Mouse (Mus musculus) spleen, adult 2 months (tissue): ENCODE data around the gene Tmod4. TPM values are rescaled to one million over a fixed set of nuclear protein-coding genes. Genes with fewer than 3 reads are reported as not detected.
"Not testable (repeated sequence)": the region's sequence is repeated elsewhere in the genome, so short reads cannot be mapped to it uniquely, and the experiment has no call there.

Experiments used
- DNase-seq, 2 experiments: peaks; one replicate each; pipeline versions ENCODE4 v3.0.0 to v3.0.0-alpha.2; 2012 to 2021; ENCODE audit warnings: low spot score in 2 of 2, low read depth in 1 of 2
- H3K27ac ChIP-seq: fragments of 200-500 bp; 2 replicates; pipeline ENCODE4 v1.5.1; 2012; ENCODE audit warnings: low read length, inconsistent platforms; ENCODE audit not compliant: insufficient read depth
- H3K27me3 ChIP-seq: fragments of 200-500 bp; 2 replicates; pipeline ENCODE4 v1.6.1; 2012; ENCODE audit warnings: mild to moderate bottlenecking, moderate library complexity, low read length, inconsistent platforms; ENCODE audit not compliant: control insufficient read depth, insufficient read depth
- H3K36me3 ChIP-seq: fragments of 200-500 bp; 2 replicates; pipeline ENCODE4 v1.6.1; 2012; ENCODE audit warnings: mild to moderate bottlenecking, low read length, inconsistent platforms; ENCODE audit not compliant: control insufficient read depth, insufficient read depth
- H3K4me1 ChIP-seq: fragments of 200-500 bp; 2 replicates; pipeline ENCODE4 v1.6.1; 2011; ENCODE audit warnings: inconsistent platforms; ENCODE audit not compliant: control insufficient read depth, insufficient read depth, insufficient read length
- H3K4me3 ChIP-seq: fragments of 200-500 bp; 2 replicates; pipeline ENCODE4 v1.5.1; 2011; ENCODE audit warnings: mild to moderate bottlenecking, inconsistent platforms; ENCODE audit not compliant: insufficient read depth, insufficient read length; ENCODE audit errors: extremely low read depth
- CTCF ChIP-seq: fragments of 200-500 bp; IDR thresholded peaks from 2 replicates; pipeline ENCODE4 v1.5.1; 2011; ENCODE audit warnings: mild to moderate bottlenecking, inconsistent platforms; ENCODE audit not compliant: insufficient read depth, insufficient read length, insufficient replicate concordance; ENCODE audit errors: extremely low read depth
- POLR2A ChIP-seq: fragments of 200-500 bp; IDR thresholded peaks from 2 replicates; pipeline ENCODE4 v1.6.1; 2011; ENCODE audit warnings: low read depth, low read length, inconsistent platforms
- WGBS: fragments of 180-500 bp; shearing (Covaris S2); methylation state at CpG from one replicate; pipeline ENCODE4 v1.1.7; 2018; 5-methylcytosine and 5-hydroxymethylcytosine counted together
- polyA plus RNA-seq: library from polyadenylated mRNA; depleted of rRNA; stranded (reverse); fragments of >200 nt; gene quantifications from 2 replicates; pipeline ENCODE4 v1.2.3, GENCODE M21; 2012

Tmod4 gene
- polyA plus RNA-seq, 1 experiment = 0.91 TPM

GRCm38 (mm10) chr3:95130081-95130480 is 5.8 kb downstream of the Tmod4 start:
- Histone ChIP-seq H3K27me3 (no peaks in the 10 kb centered on the region), H3K4me1 (peaks cover 4% of the 10 kb centered on the region), H3K36me3 (peaks cover 3% of the 10 kb centered on the region; the same call in 1 of the 2 replicates), H3K4me3 (no peak overlapping the region), H3K27ac (no peak overlapping the region)
- TF ChIP-seq CTCF (no peak), POLR2A (no peak)
- DNase-seq = no peak
- WGBS = 95% methylated on average over 5 of the region's 5 CpGs

GRCm38 (mm10) chr3:95132389-95132788 is 8.1 kb downstream of the Tmod4 start:
- H3K36me3 ChIP-seq, H3K27ac ChIP-seq, H3K27me3 ChIP-seq, H3K4me3 ChIP-seq, DNase-seq: not testable (repeated sequence)
- peaks cover 19% of the 10 kb centered on the region for H3K4me1 ChIP-seq
- 84% methylated on average over 2 of the region's 2 CpGs for WGBS

GRCm38 (mm10) chr3:95133176-95133575 is 8.9 kb downstream of the Tmod4 start:
- no peak for DNase-seq
- H3K27me3 ChIP-seq = no peaks in the 10 kb centered on the region
- 61% methylated on average over 11 of the region's 11 CpGs for WGBS
- H3K27ac ChIP-seq = no peak overlapping the region; the same call in 1 of the 2 replicates
- H3K4me3 ChIP-seq = peak overlapping the region; percentile 89
- peaks cover 5% of the 10 kb centered on the region; the same call in 1 of the 2 replicates for H3K36me3 ChIP-seq
- no peak for TF ChIP-seq POLR2A
- no peak for TF ChIP-seq CTCF
- H3K4me1 ChIP-seq = peaks cover 22% of the 10 kb centered on the region

GRCm38 (mm10) chr3:95133680-95134101 is 9.4 kb downstream of the Tmod4 start, which contains the start of the genes Scnm1 and Lysmd1:
Scnm1 (minus strand) TSS chr3:95134011.
Lysmd1 (plus strand) TSS chr3:95134088.
- Histone ChIP-seq H3K4me3 (peak within 1 kb of the TSS; percentile 89), H3K27me3 (no peaks in the 10 kb centered on the region), H3K4me1 (peaks cover 22% of the 10 kb centered on the region), H3K27ac (peak within 1 kb of the TSS; percentile 76), H3K36me3 (peaks cover 5% of the 10 kb centered on the region; the same call in 1 of the 2 replicates)
- under 1% methylated on average over 20 of the region's 20 CpGs for WGBS
- DNase-seq = peak; percentile 87 to 92
- TF ChIP-seq POLR2A = no peak
- TF ChIP-seq CTCF = no peak

- not testable (repeated sequence) for H3K4me3 ChIP-seq, H3K27ac ChIP-seq, H3K36me3 ChIP-seq, DNase-seq, H3K27me3 ChIP-seq
- WGBS = no CpG with 5 or more reads among the region's 12 CpGs
- H3K4me1 ChIP-seq = peaks cover 22% of the 10 kb centered on the region
These were observed 9.9 kb downstream of the Tmod4 start for GRCm38 (mm10) chr3:95134133-95134532.

- Histone ChIP-seq H3K27me3 (no peaks in the 10 kb centered on the region), H3K4me1 (peaks cover 30% of the 10 kb centered on the region), H3K4me3 (peak overlapping the region; percentile 47), H3K36me3 (peaks cover 9% of the 10 kb centered on the region), H3K27ac (peak overlapping the region; percentile 71)
- TF ChIP-seq CTCF (no peak), POLR2A (no peak)
- 3% methylated on average over 6 of the region's 6 CpGs for WGBS
- peak in 1 of 2 experiments; percentile 49 for DNase-seq
These were observed 10.7 kb downstream of the Tmod4 start for GRCm38 (mm10) chr3:95135023-95135422.

GRCm38 (mm10) chr3:95135433-95136052 is 11.3 kb downstream of the Tmod4 start:
- WGBS = 19% methylated on average over 7 of the region's 7 CpGs
- Histone ChIP-seq H3K27me3 (no peaks in the 10 kb centered on the region), H3K36me3 (peaks cover 12% of the 10 kb centered on the region), H3K4me3 (peak overlapping the region; percentile 11; the same call in 1 of the 2 replicates), H3K27ac (peak overlapping the region; percentile 71), H3K4me1 (peaks cover 35% of the 10 kb centered on the region)
- peak in 1 of 2 experiments; percentile 27 for DNase-seq
- TF ChIP-seq POLR2A (0 out of 2 replicates have a peak, but pooled peaks have one; percentile 9), CTCF (no peak)
